Mouse (Mus musculus) embryonic facial prominence, embryonic 12.5 days (tissue): ENCODE measurements around the gene Gpr173. TPM values are rescaled to one million over a fixed set of nuclear protein-coding genes. Genes with fewer than 3 reads are reported as not detected.

Source experiments
- ATAC-seq: fragments of 200-750 bp; cut with Nextera tagmentation; 2 replicates; pipeline ENCODE4 v1.8.0; 2017; ENCODE audit not compliant: insufficient number of reproducible peaks, insufficient read depth, low FRiP score, low TSS enrichment
- H3K27ac ChIP-seq: fragments of 300-500 bp; sonication (generic); 2 replicates; pipeline ENCODE4 v1.5.1; 2016; ENCODE audit warnings: mild to moderate bottlenecking
- H3K27me3 ChIP-seq: fragments of 300-500 bp; sonication (generic); 2 replicates; pipeline ENCODE4 v1.6.1; 2016; ENCODE audit warnings: mild to moderate bottlenecking, moderate library complexity
- H3K36me3 ChIP-seq: fragments of 300-500 bp; sonication (generic); 2 replicates; pipeline ENCODE4 v1.6.1; 2016; ENCODE audit warnings: mild to moderate bottlenecking
- H3K4me1 ChIP-seq: fragments of 300-500 bp; sonication (generic); 2 replicates; pipeline ENCODE4 v1.6.1; 2016
- H3K4me2 ChIP-seq: fragments of 300-500 bp; sonication (generic); replicated peaks from 2 replicates; pipeline ENCODE4 v1.6.1; 2016; ENCODE audit warnings: mild to moderate bottlenecking, moderate library complexity
- H3K4me3 ChIP-seq: fragments of 300-500 bp; sonication (generic); 2 replicates; pipeline ENCODE4 v1.5.1; 2016; ENCODE audit warnings: mild to moderate bottlenecking
- H3K9ac ChIP-seq: fragments of 300-500 bp; sonication (generic); 2 replicates; pipeline ENCODE4 v1.6.1; 2016; ENCODE audit warnings: mild to moderate bottlenecking, moderate library complexity
- H3K9me3 ChIP-seq: fragments of 300-500 bp; sonication (generic); 2 replicates; pipeline ENCODE4 v1.6.1; 2016; ENCODE audit warnings: mild to moderate bottlenecking, moderate library complexity
- WGBS: fragments of 180-500 bp; shearing (Covaris S2); methylation state at CpG from one replicate; pipeline ENCODE4 v1.1.7; 2016; 5-methylcytosine and 5-hydroxymethylcytosine counted together
- polyA plus RNA-seq: library from polyadenylated mRNA; unstranded; fragments of >200 nt; fragmentation: Nextera tagmentation; extraction: Ambion mirVana; gene quantifications from 2 replicates; pipeline ENCODE4 v1.2.1, GENCODE M21; 2016

Gene Gpr173
- polyA plus RNA-seq: 5.3 and 5.9 TPM in 2 replicates

DNA sequence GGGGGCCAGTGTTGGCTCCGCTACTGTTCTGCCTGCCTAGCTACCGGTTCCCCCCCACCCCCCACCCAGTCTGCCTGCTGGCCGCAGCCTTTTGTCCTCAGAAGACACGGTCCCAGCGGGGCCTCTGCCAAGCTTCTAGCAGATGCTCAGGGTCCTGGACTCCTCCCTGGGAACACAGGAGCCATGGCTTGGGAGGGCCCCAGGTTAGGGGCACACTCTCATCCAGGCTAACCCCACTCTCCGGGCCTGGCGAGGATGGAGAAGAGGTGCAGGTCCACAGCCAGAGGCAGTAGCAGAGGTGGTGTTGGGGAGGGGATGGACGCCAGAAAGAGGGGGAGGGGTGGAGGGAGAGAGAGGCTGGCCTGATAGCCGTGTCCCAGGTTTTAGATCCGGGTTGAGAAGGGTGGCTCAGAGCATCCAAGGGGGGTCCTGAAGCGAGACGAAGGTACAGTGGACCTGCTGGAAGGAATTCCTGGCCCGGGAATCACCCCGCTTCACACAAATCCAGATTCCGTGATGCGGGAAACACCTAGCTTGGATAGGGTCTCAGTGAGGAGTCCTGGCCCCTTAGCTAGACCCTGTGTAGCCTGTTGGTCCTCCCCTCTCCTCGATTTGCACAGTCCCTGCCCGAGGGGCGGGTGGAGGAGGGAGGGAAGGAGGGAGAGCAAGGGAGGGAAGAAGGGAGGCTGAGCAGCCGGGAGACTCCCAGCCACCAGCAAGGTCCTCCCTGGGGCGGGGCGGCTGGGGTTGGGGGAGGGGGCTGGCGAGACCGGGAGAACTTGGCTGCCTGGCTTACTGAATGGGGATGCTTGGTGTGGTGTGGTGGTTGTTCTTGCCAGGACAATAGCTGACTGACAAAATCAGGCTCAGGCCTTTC is at the start of gene Gpr173:
Gene Gpr173 (minus strand): TSS at position 308 of the 877 bp plus-strand sequence.
- H3K4me2 ChIP-seq: peak within 1 kb of the TSS; percentile 60
- 21% methylated on average over 23 of the region's 24 CpGs for WGBS
- peaks cover 15% of the 10 kb centered on the region; the same call in 1 of the 2 replicates for H3K4me1 ChIP-seq
- no peaks in the 10 kb centered on the region for H3K9me3 ChIP-seq
- peak; percentile 98 for ATAC-seq
- peak within 1 kb of the TSS; percentile 60 for H3K9ac ChIP-seq
- peaks cover 31% of the 10 kb centered on the region for H3K27me3 ChIP-seq
- H3K4me3 ChIP-seq: peak within 1 kb of the TSS; percentile 57
- H3K36me3 ChIP-seq: no peaks in the 10 kb centered on the region
- 0 out of 2 replicates have a peak within 1 kb of the TSS, but pooled peaks have one; percentile 36 for H3K27ac ChIP-seq

DNA sequence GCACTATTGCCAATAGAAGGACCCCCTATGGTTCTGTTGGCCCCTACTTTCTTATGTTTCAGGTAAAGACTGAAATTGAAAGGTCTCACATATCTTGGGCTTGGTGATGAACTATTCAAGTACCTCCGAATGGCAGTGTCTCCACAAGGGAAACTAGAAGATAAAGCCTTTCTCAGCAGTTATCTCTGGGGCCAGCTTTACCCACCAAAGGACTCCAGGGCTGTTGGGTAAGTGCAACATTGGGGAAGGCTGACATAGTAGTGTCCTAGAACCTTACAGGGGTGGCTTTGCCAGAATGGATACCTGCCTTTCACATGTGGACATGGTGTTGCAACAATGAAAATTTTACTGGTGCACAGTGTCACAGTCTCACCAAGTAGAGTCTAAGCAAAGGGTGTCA is 34.7 kb upstream of the Gpr173 start:
- Histone ChIP-seq H3K27me3 (peaks cover 12% of the 10 kb centered on the region; the same call in 1 of the 2 replicates), H3K4me2 (no peak overlapping the region)
- WGBS: 94% methylated on average over 1 of the region's 1 CpGs

DNA sequence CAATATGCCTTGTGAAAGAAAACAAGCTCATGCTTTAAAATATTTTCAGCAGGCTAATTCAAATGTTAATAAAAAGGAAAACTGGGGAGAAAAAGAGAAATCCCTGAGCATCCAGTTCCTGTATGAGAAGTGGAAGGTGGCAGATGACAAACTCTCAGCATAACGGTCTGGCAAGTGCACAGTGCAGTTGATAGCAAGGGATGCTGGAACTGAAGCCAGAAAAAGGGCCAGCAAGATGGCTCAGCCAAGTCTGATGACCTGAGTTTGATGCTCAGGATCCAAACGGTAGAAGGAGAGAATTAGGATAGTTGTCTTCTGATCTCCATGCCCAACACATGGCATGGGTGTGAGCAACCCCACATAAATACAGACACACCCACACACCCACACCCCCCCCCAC is 31.6 kb upstream of the Gpr173 start:
- Histone ChIP-seq H3K27me3 (peaks cover 16% of the 10 kb centered on the region; the same call in 1 of the 2 replicates), H3K9ac (no peak overlapping the region), H3K4me1 (no peaks in the 10 kb centered on the region), H3K4me2 (no peak overlapping the region), H3K36me3 (no peaks in the 10 kb centered on the region), H3K27ac (no peak overlapping the region), H3K9me3 (no peaks in the 10 kb centered on the region), H3K4me3 (no peak overlapping the region)
- no peak for ATAC-seq
- 71% methylated on average over 2 of the region's 2 CpGs for WGBS

More for the DNA sequence above, 34.7 kb upstream of the Gpr173 start:
- Histone ChIP-seq H3K27ac (no peak overlapping the region), H3K9ac (no peak overlapping the region), H3K36me3 (no peaks in the 10 kb centered on the region), H3K4me1 (no peaks in the 10 kb centered on the region), H3K9me3 (no peaks in the 10 kb centered on the region), H3K4me3 (no peak overlapping the region)
- ATAC-seq: no peak

DNA sequence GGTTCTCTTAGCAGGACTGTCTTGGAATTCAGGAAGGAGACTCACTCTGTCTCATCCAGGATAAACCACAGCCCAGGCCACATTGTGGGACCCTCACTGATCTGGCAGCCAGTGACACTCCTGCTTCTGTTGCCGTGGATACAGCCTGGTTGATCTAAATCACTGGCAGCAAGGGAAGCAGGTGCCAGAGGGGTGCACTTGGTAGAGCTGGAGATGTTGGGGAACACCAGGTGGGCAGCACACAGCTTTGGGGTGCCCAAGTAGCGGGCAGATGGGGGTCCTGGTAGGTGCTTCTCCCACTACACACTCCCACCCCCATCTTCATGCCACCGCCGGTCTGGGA is 479 bp downstream of the Gpr173 start:
- ATAC-seq: peak; percentile 30
- H3K27ac ChIP-seq: no peak overlapping the region
- peak overlapping the region; percentile 57 for H3K4me3 ChIP-seq
- H3K4me1 ChIP-seq: peaks cover 15% of the 10 kb centered on the region; the same call in 1 of the 2 replicates
- no peaks in the 10 kb centered on the region for H3K9me3 ChIP-seq
- H3K36me3 ChIP-seq: no peaks in the 10 kb centered on the region
- 18% methylated on average over 4 of the region's 4 CpGs for WGBS
- H3K9ac ChIP-seq: peak overlapping the region; percentile 60
- peaks cover 31% of the 10 kb centered on the region for H3K27me3 ChIP-seq
- peak overlapping the region; percentile 60 for H3K4me2 ChIP-seq

DNA sequence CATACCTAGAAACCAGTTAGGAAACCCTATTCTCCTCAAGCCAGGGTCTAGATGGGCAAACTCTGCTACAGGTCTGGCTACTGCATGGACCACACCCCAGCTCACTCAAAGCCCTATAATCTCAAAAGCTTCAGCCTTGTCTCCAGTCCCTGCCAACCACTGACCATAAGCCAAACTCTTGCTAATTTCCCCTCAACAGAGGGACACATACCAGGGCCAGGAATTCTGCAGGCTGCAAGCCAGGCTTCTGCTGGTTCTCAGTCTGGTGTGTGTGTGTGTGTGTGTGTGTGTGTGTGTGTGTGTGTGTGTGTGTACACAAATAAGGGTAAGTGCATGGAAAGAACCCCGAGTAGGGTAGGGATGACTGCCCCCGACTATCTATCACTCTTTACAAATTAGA is 2.1 kb downstream of the Gpr173 start:
- H3K36me3 ChIP-seq: no peaks in the 10 kb centered on the region
- peaks cover 31% of the 10 kb centered on the region for H3K27me3 ChIP-seq
- 76% methylated on average over 2 of the region's 2 CpGs for WGBS
- ATAC-seq: no peak
- no peak overlapping the region for H3K27ac ChIP-seq
- no peak overlapping the region for H3K9ac ChIP-seq
- peak overlapping the region; percentile 60; the same call in 1 of the 2 replicates for H3K4me2 ChIP-seq
- H3K9me3 ChIP-seq: no peaks in the 10 kb centered on the region
- peaks cover 15% of the 10 kb centered on the region; the same call in 1 of the 2 replicates for H3K4me1 ChIP-seq
- no peak overlapping the region for H3K4me3 ChIP-seq

DNA sequence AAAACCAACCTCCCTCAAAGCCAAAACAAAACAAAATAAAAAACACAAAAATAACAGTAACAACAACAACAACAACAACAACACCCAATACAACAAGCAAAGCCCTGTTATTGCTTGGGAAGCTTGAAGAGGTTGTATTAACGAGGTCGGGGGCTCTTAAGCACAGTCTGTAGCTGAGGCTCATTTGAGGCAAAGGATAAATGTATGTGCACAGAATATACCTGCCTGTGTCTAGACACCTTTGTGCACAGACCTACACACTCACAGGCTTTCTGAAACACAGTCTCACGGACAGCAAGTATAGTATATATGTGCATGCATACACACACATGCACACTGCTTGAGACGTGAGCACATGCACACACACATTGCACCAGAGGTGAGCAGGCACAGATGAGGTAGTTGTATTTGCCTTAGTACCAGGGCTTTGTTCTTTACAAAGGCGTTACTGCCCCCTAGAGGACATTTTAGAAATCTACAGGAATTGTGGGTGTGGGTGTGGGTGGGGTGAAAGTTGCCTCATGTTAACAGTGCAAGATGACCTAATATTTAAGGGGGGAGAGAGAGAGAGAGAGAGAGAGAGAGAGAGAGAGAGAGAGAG is 15.9 kb downstream of the Gpr173 start:
- H3K27ac ChIP-seq: no peak overlapping the region
- 22% methylated on average over 5 of the region's 5 CpGs for WGBS
- no peaks in the 10 kb centered on the region for H3K9me3 ChIP-seq
- no peak overlapping the region for H3K4me2 ChIP-seq
- no peak for ATAC-seq
- no peak overlapping the region for H3K4me3 ChIP-seq
- H3K27me3 ChIP-seq: no peaks in the 10 kb centered on the region; the same call in 1 of the 2 replicates
- H3K9ac ChIP-seq: no peak overlapping the region
- H3K4me1 ChIP-seq: no peaks in the 10 kb centered on the region
- no peaks in the 10 kb centered on the region for H3K36me3 ChIP-seq

DNA sequence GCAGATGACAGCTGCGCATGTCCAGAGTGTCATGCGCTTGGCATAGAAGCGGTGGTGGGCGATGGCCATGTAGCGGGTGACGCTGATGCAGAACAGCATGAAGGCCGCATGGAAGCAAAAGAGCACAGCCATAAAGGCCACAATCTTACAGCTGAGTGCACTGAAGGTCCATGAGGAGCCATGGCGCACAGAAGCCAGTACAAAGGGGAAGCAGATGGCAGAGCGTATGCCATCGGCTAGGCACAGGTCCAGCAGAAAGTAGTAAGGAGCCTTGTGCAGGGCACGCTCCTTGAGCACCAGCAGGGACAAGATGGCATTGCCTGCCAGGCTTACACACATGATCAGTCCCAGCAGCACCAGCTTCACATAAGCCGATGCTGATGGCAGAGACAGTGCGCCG is 21.5 kb downstream of the Gpr173 start:
- H3K4me1 ChIP-seq: no peaks in the 10 kb centered on the region
- no peak overlapping the region for H3K9ac ChIP-seq
- no peaks in the 10 kb centered on the region for H3K9me3 ChIP-seq
- no peak overlapping the region for H3K4me3 ChIP-seq
- H3K27ac ChIP-seq: no peak overlapping the region
- WGBS: 93% methylated on average over 14 of the region's 14 CpGs
- ATAC-seq: no peak
- H3K27me3 ChIP-seq: peaks cover 42% of the 10 kb centered on the region
- H3K36me3 ChIP-seq: no peaks in the 10 kb centered on the region
- no peak overlapping the region for H3K4me2 ChIP-seq

DNA sequence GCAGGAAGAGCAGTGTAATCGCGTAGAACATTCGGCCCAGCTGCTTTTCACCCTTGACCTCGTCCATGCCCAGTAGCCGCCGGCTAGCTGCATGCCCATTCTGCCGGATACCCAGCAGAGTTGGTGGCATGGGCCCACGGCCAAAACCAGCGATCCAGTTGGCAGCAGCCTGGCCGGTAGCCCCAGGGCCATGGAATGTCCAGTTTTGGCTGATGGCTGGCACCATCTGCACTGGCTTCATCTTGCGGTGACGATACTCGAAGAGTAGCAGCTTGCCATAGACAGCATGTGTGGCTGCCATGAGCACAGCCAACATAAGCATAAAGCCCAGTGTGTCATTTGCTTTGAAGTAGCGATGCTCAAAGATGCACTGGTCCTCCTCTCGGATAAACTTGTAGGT is 21.9 kb downstream of the Gpr173 start:
- no peak for ATAC-seq
- H3K4me1 ChIP-seq: no peaks in the 10 kb centered on the region
- H3K4me3 ChIP-seq: no peak overlapping the region
- H3K27ac ChIP-seq: no peak overlapping the region
- 91% methylated on average over 15 of the region's 15 CpGs for WGBS
- H3K27me3 ChIP-seq: peaks cover 46% of the 10 kb centered on the region
- H3K36me3 ChIP-seq: no peaks in the 10 kb centered on the region
- H3K9me3 ChIP-seq: no peaks in the 10 kb centered on the region
- H3K4me2 ChIP-seq: no peak overlapping the region
- no peak overlapping the region for H3K9ac ChIP-seq

DNA sequence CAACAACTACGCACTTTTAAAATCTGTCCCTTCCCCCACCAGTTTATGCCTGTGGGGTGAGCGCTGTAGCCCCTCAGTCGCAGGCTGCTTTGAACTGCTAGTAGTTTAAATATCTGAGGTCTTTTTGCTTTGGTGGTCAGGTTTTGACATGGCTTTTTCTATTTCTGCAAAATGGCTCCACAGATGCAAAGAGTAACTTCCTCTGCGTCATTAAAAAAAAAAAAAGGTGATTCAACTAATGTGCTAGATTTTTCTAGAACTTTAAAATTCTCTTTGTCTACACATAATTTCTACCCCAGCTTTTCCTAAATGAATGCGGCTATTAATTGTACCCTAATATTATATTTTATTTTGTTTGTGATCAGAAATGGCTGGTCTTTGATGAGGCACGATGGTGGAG is 25.6 kb downstream of the Gpr173 start:
- peaks cover 16% of the 10 kb centered on the region for H3K36me3 ChIP-seq
- H3K9ac ChIP-seq: no peak overlapping the region
- peaks cover 3% of the 10 kb centered on the region; the same call in 1 of the 2 replicates for H3K4me1 ChIP-seq
- H3K9me3 ChIP-seq: no peaks in the 10 kb centered on the region
- no peak for ATAC-seq
- peak overlapping the region; percentile 56 for H3K4me2 ChIP-seq
- H3K27me3 ChIP-seq: peaks cover 58% of the 10 kb centered on the region
- peak overlapping the region; percentile 63 for H3K4me3 ChIP-seq
- peak overlapping the region; percentile 83 for H3K27ac ChIP-seq
- WGBS: 38% methylated on average over 6 of the region's 6 CpGs

DNA sequence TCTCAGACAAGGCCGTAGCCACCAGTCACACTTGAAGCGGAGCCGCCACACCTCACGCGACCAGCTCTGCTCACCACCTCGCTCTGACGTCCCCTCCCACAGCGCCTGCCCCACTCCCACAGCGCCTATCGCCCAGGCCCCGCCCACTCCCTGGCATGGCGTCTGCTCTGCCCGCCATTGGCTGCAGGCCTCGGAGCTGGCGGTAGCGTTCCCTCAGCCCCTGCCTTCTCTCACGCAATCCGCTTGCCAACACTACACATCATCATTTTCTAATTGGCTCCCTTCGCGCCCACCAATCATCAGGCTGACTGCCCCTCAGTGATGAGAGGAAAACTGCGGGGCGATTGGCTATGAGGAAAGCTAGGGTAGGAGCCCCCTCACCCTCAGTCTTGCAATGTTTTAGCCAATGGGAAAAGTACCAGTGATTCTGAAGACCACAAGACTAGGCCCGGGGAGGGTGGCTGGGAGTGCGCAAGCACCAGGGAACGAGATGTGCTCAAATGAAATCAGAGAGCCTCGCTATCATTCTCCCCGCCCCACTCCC is 26.1 kb downstream of the Gpr173 start, which contains the start of gene Tspyl2:
Gene Tspyl2 (minus strand): TSS at position 68 of the 544 bp plus-strand sequence.
- peaks cover 16% of the 10 kb centered on the region for H3K36me3 ChIP-seq
- WGBS: 15% methylated on average over 24 of the region's 27 CpGs
- H3K4me2 ChIP-seq: peak within 1 kb of the TSS; percentile 56
- H3K4me3 ChIP-seq: peak within 1 kb of the TSS; percentile 63
- no peaks in the 10 kb centered on the region for H3K9me3 ChIP-seq
- peaks cover 3% of the 10 kb centered on the region; the same call in 1 of the 2 replicates for H3K4me1 ChIP-seq
- ATAC-seq: peak; percentile 99
- peaks cover 57% of the 10 kb centered on the region for H3K27me3 ChIP-seq
- H3K27ac ChIP-seq: peak within 1 kb of the TSS; percentile 83
- peak within 1 kb of the TSS; percentile 74 for H3K9ac ChIP-seq

DNA sequence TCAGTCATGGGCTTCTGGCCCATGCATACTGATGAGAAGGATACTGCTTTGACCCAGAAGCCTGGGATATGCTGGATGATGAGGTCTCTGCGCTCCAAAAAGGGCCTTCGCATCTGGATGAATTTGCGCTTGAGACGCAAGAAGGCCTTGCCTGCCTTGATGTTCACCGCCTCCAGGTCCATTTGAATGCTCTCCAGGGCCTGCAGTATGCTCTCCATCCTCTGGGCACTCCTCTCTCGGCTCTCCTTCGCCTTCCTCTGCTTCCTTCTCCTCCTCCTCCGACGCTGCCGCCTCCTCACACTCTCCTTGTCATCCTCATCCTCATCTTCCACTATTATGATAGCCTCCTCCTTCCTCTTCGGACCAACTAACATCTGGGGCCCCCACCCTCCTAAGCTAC is 27.0 kb downstream of the Gpr173 start:
- 33% methylated on average over 11 of the region's 11 CpGs for WGBS
- Histone ChIP-seq H3K9ac (peak overlapping the region; percentile 74), H3K36me3 (peaks cover 16% of the 10 kb centered on the region), H3K27me3 (peaks cover 55% of the 10 kb centered on the region), H3K27ac (peak overlapping the region; percentile 80), H3K4me1 (peaks cover 3% of the 10 kb centered on the region; the same call in 1 of the 2 replicates), H3K4me3 (peak overlapping the region; percentile 63), H3K4me2 (peak overlapping the region; percentile 56), H3K9me3 (no peaks in the 10 kb centered on the region)
- ATAC-seq: no peak
